Mouse (Mus musculus) myocyte (in vitro differentiated cells): ENCODE measurements around the gene Ovol2. TPM values are rescaled to one million over a fixed set of nuclear protein-coding genes. Genes with fewer than 3 reads are reported as not detected.

Experiments used
- H3K27me3 ChIP-seq: one replicate; pipeline ENCODE4 v1.6.1; 2011; ENCODE audit not compliant: control insufficient read depth, insufficient read depth, insufficient read length
- H3K36me3 ChIP-seq: one replicate; pipeline ENCODE4 v1.6.1; 2011; ENCODE audit not compliant: control insufficient read depth, insufficient read depth
- H3K4me2 ChIP-seq: one replicate; pipeline ENCODE4 v1.6.1; 2011; ENCODE audit warnings: low read depth, control low read depth
- H3K4me3 ChIP-seq: one replicate; pipeline ENCODE4 v1.5.1; 2011; ENCODE audit warnings: mild to moderate bottlenecking, control low read depth, moderate library complexity
- H3K79me2 ChIP-seq: one replicate; pipeline ENCODE4 v1.6.1; 2011; ENCODE audit not compliant: control insufficient read depth, insufficient read depth
- H3ac ChIP-seq: one replicate; pipeline ENCODE4 v1.6.1; 2011; ENCODE audit not compliant: control insufficient read depth, insufficient read length
- CEBPB ChIP-seq: IDR thresholded peaks from 2 replicates; pipeline ENCODE4 v1.6.1; 2011; ENCODE audit warnings: mild to moderate bottlenecking, moderate library complexity; ENCODE audit not compliant: poor library complexity, insufficient read depth, severe bottlenecking
- E2F4 ChIP-seq: IDR thresholded peaks from one replicate; pipeline ENCODE4 v1.6.1; 2011; ENCODE audit warnings: mild to moderate bottlenecking, control low read depth, moderate library complexity; ENCODE audit not compliant: insufficient read depth
- MAX ChIP-seq: IDR thresholded peaks from one replicate; pipeline ENCODE4 v1.6.1; 2011; ENCODE audit warnings: low read depth, mild to moderate bottlenecking, control low read depth
- MYOD1 ChIP-seq, 3 experiments: IDR thresholded peaks; one replicate each; pipeline ENCODE4 v1.6.1; 2011; ENCODE audit warnings: control low read depth in 2 of 3, low read depth in 2 of 3, mild to moderate bottlenecking in 2 of 3, moderate library complexity in 1 of 3; ENCODE audit not compliant: insufficient read length in 2 of 3, control insufficient read depth in 1 of 3
- MYOG ChIP-seq, 3 experiments: IDR thresholded peaks; one replicate each; pipeline ENCODE4 v1.6.1; 2011; ENCODE audit warnings: control low read depth in 2 of 3, low read depth in 2 of 3, mild to moderate bottlenecking in 2 of 3; ENCODE audit not compliant: insufficient read length in 2 of 3, control insufficient read depth in 1 of 3, insufficient read depth in 1 of 3
- POLR2A ChIP-seq: IDR thresholded peaks from one replicate; pipeline ENCODE4 v1.6.1; 2011; ENCODE audit warnings: low read depth, mild to moderate bottlenecking, control low read depth, moderate library complexity; ENCODE audit not compliant: insufficient read length
- POLR2AphosphoS2 ChIP-seq: IDR thresholded peaks from one replicate; pipeline ENCODE4 v1.6.1; 2011; ENCODE audit warnings: low read depth, control low read depth; ENCODE audit not compliant: insufficient read length
- REST ChIP-seq: IDR thresholded peaks from one replicate; pipeline ENCODE4 v1.6.1; 2011; ENCODE audit warnings: mild to moderate bottlenecking, control low read depth, moderate library complexity; ENCODE audit not compliant: insufficient read depth, insufficient read length
- SRF ChIP-seq: IDR thresholded peaks from one replicate; pipeline ENCODE4 v1.6.1; 2011; ENCODE audit warnings: low read depth; ENCODE audit not compliant: control insufficient read depth, insufficient read length
- TCF12 ChIP-seq: IDR thresholded peaks from one replicate; pipeline ENCODE4 v1.6.1; 2011; ENCODE audit warnings: mild to moderate bottlenecking, control low read depth; ENCODE audit not compliant: poor library complexity, insufficient read depth, severe bottlenecking
- TCF3 ChIP-seq: IDR thresholded peaks from one replicate; pipeline ENCODE4 v1.6.1; 2011; ENCODE audit warnings: low read depth, control low read depth; ENCODE audit not compliant: insufficient read length
- USF1 ChIP-seq: IDR thresholded peaks from one replicate; pipeline ENCODE4 v1.6.1; 2011; ENCODE audit warnings: low read depth, mild to moderate bottlenecking, control low read depth, moderate library complexity
- polyA plus RNA-seq: library from polyadenylated mRNA; unstranded; fragments of >200 nt; fragmentation: generic; extraction: Trizol; gene quantifications from one replicate; pipeline ENCODE4 v1.2.1, GENCODE M21; 2012; ENCODE audit warnings: missing spikeins

The Ovol2 gene
- polyA plus RNA-seq, 1 experiment: not detected

DNA sequence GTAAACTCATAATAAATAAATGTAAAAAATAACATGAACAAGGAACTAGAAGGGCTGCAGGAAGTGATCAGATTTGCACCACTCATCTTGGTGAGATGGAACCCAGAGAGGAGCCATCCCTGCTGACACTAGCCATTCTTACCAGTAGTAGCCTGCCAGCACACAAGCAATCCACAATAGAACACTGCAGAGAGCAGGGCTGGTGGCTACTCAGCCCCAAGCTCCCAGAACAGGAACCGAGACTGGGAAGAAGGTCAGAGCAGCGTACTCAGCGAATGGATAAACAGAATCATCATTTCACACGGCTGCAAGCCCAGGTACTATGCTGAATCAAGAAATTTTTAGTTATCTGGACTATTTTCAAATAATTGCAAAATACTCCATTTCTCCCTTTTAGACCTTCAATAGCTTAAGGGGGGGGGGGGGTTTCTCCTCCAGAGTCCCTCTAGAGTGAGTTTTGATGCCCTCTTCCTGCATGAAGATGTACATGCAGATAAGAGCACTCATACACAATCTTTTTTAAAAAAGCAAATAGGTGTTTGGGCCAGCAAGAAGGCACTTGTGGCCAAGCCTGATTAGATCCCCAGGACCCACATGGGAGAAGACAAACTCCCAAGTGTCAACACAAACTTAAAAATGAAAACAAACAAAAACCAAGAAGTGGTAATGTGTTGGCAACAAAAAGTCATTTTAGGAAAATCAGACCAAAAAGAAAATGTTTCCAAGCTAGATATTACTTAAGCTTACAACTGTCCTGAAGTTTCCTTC lies 65.8 kb downstream of the Ovol2 start:
- H3ac ChIP-seq: no peak overlapping the region
- peaks cover 92% of the 10 kb centered on the region for H3K79me2 ChIP-seq
- H3K27me3 ChIP-seq: no peaks in the 10 kb centered on the region
- H3K4me2 ChIP-seq: peak overlapping the region; percentile 89
- TF ChIP-seq TCF12 (no peak), E2F4 (no peak), MYOG (IDR thresholded peaks at IDR 0.05; ENCODE audit: control insufficient read depth in 1 of 3, insufficient read depth in 1 of 3, insufficient read length in 2 of 3, low read depth in 2 of 3) (no peak), POLR2A (no peak), USF1 (no peak), SRF (no peak), MAX (no peak), REST (no peak), CEBPB (no peak), POLR2AphosphoS2 (no peak), MYOD1 (IDR thresholded peaks at IDR 0.05; ENCODE audit: control insufficient read depth in 1 of 3, insufficient read length in 2 of 3, low read depth in 2 of 3) (no peak), TCF3 (no peak)
- H3K4me3 ChIP-seq: no peak overlapping the region
- H3K36me3 ChIP-seq: peaks cover 9% of the 10 kb centered on the region

DNA sequence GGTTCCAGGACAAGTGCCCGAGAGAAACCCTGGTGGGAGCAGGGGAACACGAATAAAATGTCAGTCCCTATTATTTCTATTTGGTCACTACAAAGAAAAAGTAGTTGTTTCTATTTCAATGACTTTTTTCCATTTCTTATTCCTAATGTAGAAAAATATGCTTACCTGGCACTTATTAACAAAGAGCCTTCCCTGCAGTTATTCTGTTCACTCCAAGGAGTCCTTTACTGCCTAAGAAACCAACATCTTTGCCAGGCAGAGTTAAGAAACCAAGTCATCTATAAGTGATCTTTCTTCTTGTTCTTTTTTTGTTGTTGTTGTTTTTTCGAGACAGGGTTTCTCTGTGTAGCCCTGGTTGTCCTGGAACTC lies 66.8 kb downstream of the Ovol2 start:
- Histone ChIP-seq H3K4me2 (no peak overlapping the region), H3K27me3 (no peaks in the 10 kb centered on the region), H3K36me3 (peaks cover 18% of the 10 kb centered on the region), H3K79me2 (peaks cover 100% of the 10 kb centered on the region), H3ac (no peak overlapping the region), H3K4me3 (no peak overlapping the region)
- TF ChIP-seq REST (no peak), POLR2A (no peak), CEBPB (no peak), MAX (no peak), MYOG (IDR thresholded peaks at IDR 0.05; ENCODE audit: control insufficient read depth in 1 of 3, insufficient read depth in 1 of 3, insufficient read length in 2 of 3, low read depth in 2 of 3) (no peak), POLR2AphosphoS2 (no peak), TCF3 (no peak), MYOD1 (IDR thresholded peaks at IDR 0.05; ENCODE audit: control insufficient read depth in 1 of 3, insufficient read length in 2 of 3, low read depth in 2 of 3) (no peak), USF1 (no peak), SRF (no peak), E2F4 (no peak), TCF12 (no peak)

DNA sequence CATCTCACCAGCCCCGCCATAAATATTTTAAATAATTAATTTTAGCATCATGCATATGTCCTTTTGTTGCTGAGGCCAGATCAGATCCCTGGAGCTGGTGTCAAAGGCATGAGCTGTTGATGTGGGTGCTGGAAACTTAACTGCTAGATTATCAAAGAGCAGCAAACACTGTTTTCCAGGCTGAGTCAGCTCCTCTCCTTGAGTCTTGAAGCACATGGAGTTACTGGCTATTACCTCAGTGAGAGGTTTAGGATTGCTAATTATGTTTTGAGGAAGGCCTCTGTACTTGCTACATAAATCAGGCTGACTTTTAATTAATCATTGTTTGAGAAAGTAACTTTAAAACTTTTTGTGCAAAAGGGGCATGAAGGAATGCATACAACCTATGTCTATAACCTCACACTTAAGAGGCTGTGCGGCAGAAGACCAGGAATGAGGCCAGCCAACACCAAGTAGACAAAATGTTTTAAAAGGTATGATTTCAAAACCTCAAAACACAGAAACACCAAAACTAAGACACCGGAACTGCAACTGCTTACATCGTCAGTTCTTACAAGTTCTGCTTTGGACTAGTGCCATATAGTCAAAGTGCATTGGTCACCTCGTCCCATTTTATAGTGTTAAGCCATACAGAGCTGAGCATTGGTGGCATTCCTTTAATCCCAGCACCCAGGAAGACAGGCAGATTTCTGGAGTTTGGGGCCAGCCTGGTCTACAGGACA lies 67.4 kb downstream of the Ovol2 start:
- H3K79me2 ChIP-seq: peaks cover 99% of the 10 kb centered on the region
- TF ChIP-seq MYOD1 (IDR thresholded peaks at IDR 0.05; ENCODE audit: control insufficient read depth in 1 of 3, insufficient read length in 2 of 3, low read depth in 2 of 3): no peak
- 0 out of 2 replicates have a peak, but pooled peaks have one; percentile 13 for TF ChIP-seq CEBPB
- H3K4me3 ChIP-seq: no peak overlapping the region
- no peak overlapping the region for H3K4me2 ChIP-seq
- H3K27me3 ChIP-seq: no peaks in the 10 kb centered on the region
- no peak overlapping the region for H3ac ChIP-seq
- H3K36me3 ChIP-seq: peaks cover 19% of the 10 kb centered on the region

DNA sequence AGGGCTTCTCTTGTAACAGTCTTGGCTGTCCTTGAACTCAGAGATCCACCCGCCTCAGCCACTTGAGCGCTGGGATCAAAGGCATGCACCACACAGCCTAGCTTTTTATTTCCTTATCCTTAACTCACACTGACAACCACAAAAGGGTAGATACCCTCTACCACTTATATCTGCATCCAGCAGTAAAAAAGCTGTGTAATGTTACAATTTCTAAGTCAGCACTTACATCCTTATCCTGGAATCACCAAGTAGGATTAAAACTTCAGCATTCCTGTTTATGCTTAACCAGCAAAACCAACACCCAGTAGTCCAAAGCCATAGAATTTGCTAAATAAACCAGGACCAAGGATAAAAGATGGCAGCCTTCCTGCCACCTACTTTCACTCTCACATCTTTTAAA lies 69.1 kb downstream of the Ovol2 start:
- Histone ChIP-seq H3K4me3 (no peak overlapping the region), H3K79me2 (peaks cover 96% of the 10 kb centered on the region), H3ac (no peak overlapping the region), H3K36me3 (peaks cover 36% of the 10 kb centered on the region), H3K4me2 (no peak overlapping the region), H3K27me3 (no peaks in the 10 kb centered on the region)
- TF ChIP-seq MYOG (IDR thresholded peaks at IDR 0.05; ENCODE audit: control insufficient read depth in 1 of 3, insufficient read depth in 1 of 3, insufficient read length in 2 of 3, low read depth in 2 of 3) (no peak), TCF3 (no peak), POLR2A (no peak)

Other genes starting within 250 kb of the Ovol2 start
- gene Mgme1, start 61.5 kb downstream of the Ovol2 start, polyA plus RNA-seq: 3.7 TPM
- 65.2 TPM for gene Snx5, start 61.2 kb downstream of the Ovol2 start, polyA plus RNA-seq
- gene Kat14, start 36.8 kb upstream of the Ovol2 start, polyA plus RNA-seq: 19.2 TPM
- 3.1 TPM for gene Pet117, start 36.9 kb upstream of the Ovol2 start, polyA plus RNA-seq
- 0.12 TPM for gene Dzank1, start 195.3 kb upstream of the Ovol2 start, polyA plus RNA-seq
- gene Polr3f, start 195.6 kb upstream of the Ovol2 start, polyA plus RNA-seq: 5.5 TPM
- 5.3 TPM for gene Rbbp9, start 218.7 kb upstream of the Ovol2 start, polyA plus RNA-seq
- gene Sec23b, start 224.1 kb upstream of the Ovol2 start, polyA plus RNA-seq: 41.5 TPM